Mouse (Mus musculus): ENCODE data around the gene Siglec1.

Siglec1 gene

GRCm38 (mm10) chr2:131097087-131097486 lies 10.5 kb upstream of the Siglec1 start:
- no peak for DNase-seq (ENCODE audit: low read depth)

DNA sequence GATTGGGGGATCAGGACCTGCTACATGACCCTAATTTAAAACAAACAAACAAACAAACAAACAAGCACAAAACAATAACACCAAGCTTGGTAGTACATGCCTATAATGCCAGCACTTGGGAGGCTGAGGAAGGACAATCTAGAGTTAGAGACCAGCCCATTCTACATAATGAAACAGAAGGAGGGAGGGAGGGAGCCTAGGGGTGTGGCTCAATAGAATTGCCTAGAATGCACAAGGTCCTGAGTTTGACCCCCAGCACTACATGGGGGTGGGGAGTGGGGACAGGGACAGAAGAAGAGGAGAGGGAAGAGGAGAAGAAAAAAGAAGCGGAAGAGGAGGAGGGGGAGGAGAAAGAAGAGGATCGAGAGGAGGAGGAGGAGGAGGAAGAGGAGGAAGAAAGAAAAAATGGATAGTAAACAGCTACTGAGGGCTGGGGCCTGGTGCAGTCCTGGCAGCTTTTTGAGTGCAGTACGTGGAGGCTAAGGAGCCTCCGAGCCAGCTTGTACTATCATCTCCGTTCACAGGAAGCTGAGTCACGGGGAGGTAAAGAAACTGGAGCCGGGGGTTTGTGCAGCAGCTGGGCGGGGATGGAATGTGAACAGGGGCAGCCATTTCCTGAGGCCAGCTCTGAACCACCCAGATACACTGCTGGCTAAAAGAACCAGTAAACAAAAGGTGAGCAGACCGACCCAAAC lies 9.7 kb upstream of the Siglec1 start:
- peak; percentile 96 for DNase-seq (ENCODE audit: low read depth)

DNA sequence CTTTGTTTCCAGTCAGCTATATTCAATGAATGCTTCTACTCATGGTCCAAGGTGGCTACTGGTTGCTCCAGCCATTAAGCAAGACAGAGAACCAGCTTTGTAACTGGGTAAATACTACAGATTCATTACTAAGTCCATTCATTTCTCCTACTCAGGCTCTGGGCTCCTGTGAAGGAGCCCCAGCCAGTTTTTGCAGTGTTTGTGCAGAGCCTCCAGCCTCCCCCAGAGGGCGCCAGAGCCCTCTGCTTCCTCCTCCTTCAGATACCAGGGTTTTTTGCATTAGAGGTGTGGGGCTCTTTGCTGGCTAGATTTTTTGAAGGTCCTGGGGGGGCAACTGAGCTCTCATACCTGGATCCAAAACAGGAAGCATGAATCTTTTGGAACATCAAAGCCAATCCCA lies 8.3 kb upstream of the Siglec1 start:
- DNase-seq (ENCODE audit: low read depth): peak; percentile 79

GRCm38 (mm10) chr2:131093577-131093976 lies 7.0 kb upstream of the Siglec1 start:
- DNase-seq (ENCODE audit: low read depth): no peak

DNA sequence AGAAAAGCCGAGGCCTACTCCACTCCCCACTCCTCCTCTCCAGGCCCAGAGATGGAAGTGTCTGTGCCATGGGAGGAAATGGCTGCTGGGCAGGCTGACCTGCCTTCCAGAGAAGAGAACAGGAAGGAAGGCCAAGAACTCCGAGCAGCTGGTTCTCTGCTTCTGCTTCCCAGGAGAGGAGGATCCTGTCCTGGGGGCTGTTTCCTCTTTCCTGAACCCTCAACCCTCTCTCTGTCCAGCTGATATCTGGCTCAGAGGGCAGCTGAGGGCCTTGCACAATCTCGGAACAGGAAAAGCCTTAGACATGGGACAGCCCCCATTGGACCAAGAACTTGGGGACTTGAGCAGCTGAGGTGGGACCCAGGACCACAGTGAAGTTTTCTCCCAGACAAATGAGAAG lies 4.3 kb upstream of the Siglec1 start:
- DNase-seq (ENCODE audit: low read depth): no peak

DNA sequence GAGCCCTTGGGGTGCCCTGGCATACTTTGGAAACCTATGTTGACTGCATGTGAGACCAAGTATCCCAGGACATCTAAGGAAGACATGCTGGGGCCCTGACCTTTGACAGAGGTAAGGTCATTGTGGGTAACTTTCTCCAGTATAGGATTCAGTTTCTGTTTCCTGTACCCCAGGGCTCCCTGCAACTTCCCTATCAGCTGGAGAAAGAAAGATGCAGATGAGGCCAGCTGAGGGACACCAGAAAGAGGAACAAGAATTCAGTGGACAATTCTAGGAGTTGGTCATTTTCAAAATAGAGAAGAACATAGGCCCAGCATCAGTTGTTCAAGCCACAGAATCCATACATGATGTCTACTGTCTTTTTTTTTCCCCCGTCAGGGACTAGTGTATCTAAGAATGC lies 3.1 kb upstream of the Siglec1 start:
- peak; percentile 40 for DNase-seq (ENCODE audit: low read depth)

- DNase-seq (ENCODE audit: low read depth): peak; percentile 72
Measured at GRCm38 (mm10) chr2:131088581-131088980, 2.0 kb upstream of the Siglec1 start.

DNA sequence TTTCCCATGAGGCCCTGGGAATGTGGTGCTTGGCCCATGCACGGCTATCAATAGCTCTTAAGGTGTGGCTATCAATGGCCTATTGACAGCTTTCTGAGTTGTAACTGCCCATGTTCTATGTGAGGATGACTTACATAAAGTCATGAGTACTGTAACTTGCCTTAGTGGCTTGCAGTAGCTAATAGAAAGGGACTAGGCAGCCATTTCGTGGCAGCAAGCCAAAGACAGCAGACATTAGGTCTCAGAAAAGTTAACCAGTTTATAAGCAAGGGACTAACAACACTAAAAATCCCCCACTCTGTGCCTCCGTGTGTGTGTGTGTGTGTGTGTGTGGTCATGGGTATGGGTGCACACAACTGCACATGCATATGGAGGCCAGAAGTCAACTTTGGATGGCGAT lies 2.4 kb downstream of the Siglec1 start:
- no peak for DNase-seq (ENCODE audit: low read depth)

DNA sequence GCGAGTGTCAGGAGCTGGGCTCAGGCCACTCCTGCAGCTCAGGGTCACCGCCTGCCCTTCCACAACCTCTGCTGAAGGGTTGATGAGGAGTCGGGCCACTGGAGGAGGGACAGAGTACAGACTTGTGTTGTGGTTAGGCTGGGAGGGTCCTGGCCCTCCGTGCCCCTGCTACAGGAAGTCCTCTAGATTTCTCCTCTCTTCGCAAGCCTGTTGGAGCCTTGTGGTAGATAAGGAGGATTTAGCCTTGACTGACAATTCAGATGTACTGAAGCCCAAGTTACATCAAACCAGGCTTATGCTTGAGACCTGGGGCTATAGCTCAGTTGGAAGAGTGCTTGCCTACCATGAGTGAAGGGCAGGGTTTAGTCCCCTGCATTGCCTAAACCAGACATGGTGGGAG lies 6.1 kb downstream of the Siglec1 start:
- DNase-seq (ENCODE audit: low read depth): peak; percentile 81

DNA sequence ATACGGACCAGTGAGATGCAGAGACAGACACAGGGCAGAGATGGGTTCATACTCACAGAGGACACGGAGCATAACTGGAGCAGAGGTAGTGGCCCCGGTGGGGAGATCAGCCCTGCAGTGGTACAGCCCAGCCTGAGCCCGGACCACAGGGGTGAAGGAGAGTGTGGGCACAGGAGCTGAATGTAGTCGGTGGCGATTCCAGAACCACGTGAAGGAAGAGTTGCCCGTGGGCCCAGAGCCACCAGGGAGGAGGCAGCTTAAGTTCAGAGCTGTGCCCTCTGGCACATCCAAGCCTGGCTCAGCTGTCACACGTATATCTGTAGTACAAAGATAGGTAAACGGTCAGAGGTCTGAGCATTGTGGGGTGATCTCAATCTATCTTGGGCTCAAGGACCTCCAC lies 14.0 kb downstream of the Siglec1 start:
- DNase-seq (ENCODE audit: low read depth): no peak

- no peak for DNase-seq (ENCODE audit: low read depth)
Measured at GRCm38 (mm10) chr2:131067481-131067880, 19.1 kb downstream of the Siglec1 start.

DNA sequence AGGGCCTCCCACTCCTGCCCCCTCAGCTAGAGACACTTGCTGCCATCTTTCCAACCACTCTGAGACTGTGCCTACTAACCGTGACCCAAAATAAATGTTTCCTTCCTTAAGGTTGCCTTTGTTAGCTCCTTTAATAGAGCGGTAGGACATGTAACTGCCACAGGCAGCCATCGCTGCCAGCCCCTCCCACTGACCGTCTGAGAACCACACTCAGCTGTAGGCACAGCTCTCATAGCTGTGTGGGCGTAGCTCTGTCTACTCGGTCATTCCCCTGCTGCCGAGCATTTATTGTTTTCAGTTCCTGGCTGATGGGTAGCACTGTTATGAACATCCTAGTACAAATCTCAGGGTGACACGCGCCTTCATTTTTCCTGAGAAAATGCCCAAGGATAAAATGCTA lies 20.2 kb downstream of the Siglec1 start:
- DNase-seq (ENCODE audit: low read depth): no peak

DNA sequence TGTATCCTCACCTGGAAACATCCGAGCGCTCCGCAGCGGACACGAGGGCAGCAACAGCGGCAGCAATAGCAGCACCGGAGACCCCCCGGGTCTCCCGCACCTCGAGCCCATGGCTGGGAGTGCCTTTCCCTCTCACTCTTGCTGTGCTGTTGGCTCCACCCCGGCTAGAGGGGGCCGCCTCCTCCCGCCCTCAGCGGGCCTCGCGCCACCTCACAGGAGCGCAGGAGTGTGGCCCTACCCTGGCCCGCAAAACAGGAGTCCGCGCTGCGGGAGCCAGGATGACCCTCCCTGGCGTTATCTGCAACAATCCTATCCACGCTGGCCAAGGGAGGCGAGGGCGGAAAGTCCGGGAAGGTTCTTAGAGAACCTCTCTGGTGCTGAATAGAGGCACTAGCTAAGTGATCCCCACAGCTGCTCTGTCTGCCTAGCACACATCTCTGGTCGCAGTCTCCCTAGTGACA lies 23.1 kb downstream of the Siglec1 start, which contains the start of gene Adam33:
TSS of gene Adam33 (minus strand) at position 411 of the 461 bp plus-strand sequence.
- DNase-seq (ENCODE audit: low read depth): no peak

GRCm38 (mm10) chr2:131061607-131062006 lies 25.0 kb downstream of the Siglec1 start:
- no peak for DNase-seq (ENCODE audit: low read depth)

- no peak for DNase-seq (ENCODE audit: low read depth)
Measured at GRCm38 (mm10) chr2:131060784-131061183, 25.8 kb downstream of the Siglec1 start.

DNA sequence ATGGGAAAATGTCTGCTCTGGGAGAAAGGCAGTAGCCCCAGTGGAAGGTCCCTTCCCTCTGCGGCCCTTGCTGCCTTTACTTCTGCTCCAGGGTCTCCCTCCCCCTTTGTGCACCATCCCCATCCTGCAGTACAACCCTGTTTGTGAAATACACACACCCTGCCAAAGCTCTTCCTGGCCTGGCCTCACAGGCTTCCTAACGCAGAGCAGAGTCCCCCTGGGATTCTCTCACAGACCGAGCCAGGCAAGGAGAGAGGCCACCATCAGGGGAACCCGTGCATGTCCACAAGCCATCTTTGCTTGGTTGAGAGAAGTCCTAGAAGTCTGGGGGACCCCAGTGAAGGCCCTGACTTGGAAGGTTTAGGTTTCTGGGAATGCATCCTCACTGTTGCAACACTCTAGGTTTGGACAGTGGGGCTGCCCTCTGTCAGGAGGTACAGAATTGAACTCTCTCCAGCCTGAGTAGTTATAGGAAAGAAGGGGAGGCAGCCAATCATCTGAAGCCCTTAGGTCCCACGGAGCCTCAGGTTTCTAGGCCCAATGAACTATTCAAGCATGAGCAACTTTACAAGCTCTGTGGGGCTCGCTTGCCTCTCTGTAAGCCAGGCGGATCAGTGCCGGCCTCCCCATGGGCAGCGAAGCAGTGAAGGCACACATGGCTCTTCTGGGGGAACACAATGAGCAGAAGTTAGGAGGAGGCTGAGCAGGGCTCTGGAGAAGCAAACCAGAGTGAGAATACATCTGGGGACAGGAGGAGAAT lies 26.6 kb downstream of the Siglec1 start:
- no peak for DNase-seq (ENCODE audit: low read depth)

DNA sequence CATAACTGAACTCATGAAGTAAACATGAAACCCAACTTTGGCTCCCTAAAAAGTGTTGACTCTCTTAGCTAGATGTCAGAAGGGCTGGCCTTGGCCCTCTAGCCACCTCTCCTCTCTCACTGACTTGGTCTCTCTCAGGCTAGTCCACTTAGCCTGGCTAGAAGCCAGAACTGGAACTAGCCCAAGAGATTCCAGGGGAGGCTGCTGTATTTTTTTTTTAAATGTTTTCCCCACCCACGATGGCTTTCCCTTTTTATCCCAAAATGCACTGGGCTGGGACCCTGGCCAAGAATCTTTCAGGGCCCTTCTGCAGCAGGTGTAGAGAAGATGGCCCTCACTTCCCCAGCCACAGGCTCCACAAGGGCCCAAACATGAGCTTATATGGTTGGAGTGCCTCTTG lies 27.2 kb downstream of the Siglec1 start:
- DNase-seq (ENCODE audit: low read depth): no peak

- no peak for DNase-seq (ENCODE audit: low read depth)
Measured at GRCm38 (mm10) chr2:131058672-131059071, 27.9 kb downstream of the Siglec1 start.

DNA sequence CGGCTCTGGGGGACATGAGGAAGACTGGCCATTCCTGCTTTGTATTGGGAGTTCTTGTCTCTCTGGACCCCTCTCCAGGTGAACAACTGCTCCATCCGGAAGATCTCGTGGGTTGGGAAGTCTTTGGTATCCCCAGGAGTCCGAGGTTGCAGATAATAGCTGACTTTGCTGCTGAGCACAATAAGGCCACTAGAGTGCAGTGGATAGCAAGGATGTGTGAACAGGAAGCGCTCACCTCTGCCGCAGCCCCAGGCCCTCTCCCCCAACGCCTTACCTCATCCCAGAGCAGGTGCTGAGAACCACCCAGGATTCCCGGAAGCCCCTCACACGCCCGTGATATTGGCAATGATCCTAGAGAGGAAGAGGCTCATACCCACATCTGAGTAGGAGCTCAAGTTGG lies 30.4 kb downstream of the Siglec1 start:
- DNase-seq (ENCODE audit: low read depth): peak; percentile 60

GRCm38 (mm10) chr2:131055631-131056030 lies 30.9 kb downstream of the Siglec1 start:
- DNase-seq (ENCODE audit: low read depth): peak; percentile 66

GRCm38 (mm10) chr2:131054646-131055264 lies 31.8 kb downstream of the Siglec1 start:
- DNase-seq (ENCODE audit: low read depth): no peak

- no peak for DNase-seq (ENCODE audit: low read depth)
Measured at GRCm38 (mm10) chr2:131053851-131054645, 32.5 kb downstream of the Siglec1 start.

Measured in 416B (cell line).